Mouse (Mus musculus): ENCODE measurements around the gene Zbtb26. TPM values are rescaled to one million over a fixed set of nuclear protein-coding genes. Genes with fewer than 3 reads are reported as not detected.

Gene Zbtb26
- total and polyA plus RNA-seq, 3 experiments: 0.85 to 37.1 (median 25.7) TPM

- Histone ChIP-seq H3K27me3 (ENCODE audit: insufficient read depth, low read length) (no peaks in the 10 kb centered on the region), H3K4me3 (ENCODE audit: low read depth, low read length) (peak overlapping the region; percentile 96), H3K36me3 (replicated peaks) (peaks cover 31% of the 10 kb centered on the region), H3K9me3 (replicated peaks) (no peaks in the 10 kb centered on the region), H3K4me1 (ENCODE audit: insufficient read depth, low read depth, low read length) (peaks cover 31% of the 10 kb centered on the region)
- DNase-seq (ENCODE audit: low spot score) (peak; percentile 50), ATAC-seq (ENCODE audit: extremely low read depth, insufficient number of reproducible peaks, low FRiP score, poor library complexity, severe bottlenecking) (peak; percentile 81)
- no peak for TF ChIP-seq POLR2AphosphoS5 (IDR thresholded peaks at IDR 0.05; ENCODE audit: insufficient replicate concordance, low read depth, low read length)
- no peak for TF ChIP-seq TAL1 (conservative IDR thresholded peaks at IDR 0.05; ENCODE audit: low read depth, low read length)
- no peak for TF ChIP-seq GATA1 (IDR thresholded peaks at IDR 0.05; ENCODE audit: borderline replicate concordance, low read length)
- no peak for TF ChIP-seq CTCF (IDR thresholded peaks at IDR 0.05; ENCODE audit: low read depth, low read length)
- TF ChIP-seq GATA2 (IDR thresholded peaks at IDR 0.05; ENCODE audit: borderline replicate concordance, low read depth, low read length): no peak
These were observed 12.1 kb downstream of the Zbtb26 start for GRCm38 (mm10) chr2:37430593-37431464.

DNA sequence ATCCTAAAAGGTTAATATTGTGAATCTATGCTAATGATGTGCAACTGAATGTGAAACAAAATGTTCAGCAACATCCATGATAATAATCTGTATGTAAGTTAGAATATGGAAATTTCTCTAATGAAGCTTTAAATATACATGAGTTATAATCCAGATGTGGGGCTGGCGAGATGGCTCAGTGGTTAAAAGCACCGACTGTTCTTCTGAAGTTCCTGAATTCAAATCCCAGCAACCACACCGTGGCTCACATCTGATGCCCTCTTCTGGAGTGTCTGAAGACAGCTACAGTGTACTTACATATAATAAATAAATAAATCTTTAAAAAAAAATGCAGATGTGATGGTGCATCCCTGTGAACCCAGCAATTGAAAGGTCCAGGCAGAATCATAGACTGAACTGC, 19.3 kb downstream of the Zbtb26 start:
- TF ChIP-seq TAL1 (conservative IDR thresholded peaks at IDR 0.05; ENCODE audit: low read depth, low read length) (no peak), GATA2 (IDR thresholded peaks at IDR 0.05; ENCODE audit: borderline replicate concordance, low read depth, low read length) (no peak), GATA1 (IDR thresholded peaks at IDR 0.05; ENCODE audit: borderline replicate concordance, low read length) (no peak), CTCF (IDR thresholded peaks at IDR 0.05; ENCODE audit: low read depth, low read length) (no peak), POLR2AphosphoS5 (IDR thresholded peaks at IDR 0.05; ENCODE audit: insufficient replicate concordance, low read depth, low read length) (no peak)
- peaks cover 16% of the 10 kb centered on the region for H3K36me3 ChIP-seq (replicated peaks)
- DNase-seq (ENCODE audit: low spot score): no peak
- peaks cover 26% of the 10 kb centered on the region for H3K4me1 ChIP-seq (ENCODE audit: insufficient read depth, low read depth, low read length)
- H3K4me3 ChIP-seq (ENCODE audit: low read depth, low read length): no peak overlapping the region
- no peaks in the 10 kb centered on the region for H3K27me3 ChIP-seq (ENCODE audit: insufficient read depth, low read length)
- H3K9me3 ChIP-seq (replicated peaks): no peaks in the 10 kb centered on the region
- no peak for ATAC-seq (ENCODE audit: extremely low read depth, insufficient number of reproducible peaks, low FRiP score, poor library complexity, severe bottlenecking)

DNA sequence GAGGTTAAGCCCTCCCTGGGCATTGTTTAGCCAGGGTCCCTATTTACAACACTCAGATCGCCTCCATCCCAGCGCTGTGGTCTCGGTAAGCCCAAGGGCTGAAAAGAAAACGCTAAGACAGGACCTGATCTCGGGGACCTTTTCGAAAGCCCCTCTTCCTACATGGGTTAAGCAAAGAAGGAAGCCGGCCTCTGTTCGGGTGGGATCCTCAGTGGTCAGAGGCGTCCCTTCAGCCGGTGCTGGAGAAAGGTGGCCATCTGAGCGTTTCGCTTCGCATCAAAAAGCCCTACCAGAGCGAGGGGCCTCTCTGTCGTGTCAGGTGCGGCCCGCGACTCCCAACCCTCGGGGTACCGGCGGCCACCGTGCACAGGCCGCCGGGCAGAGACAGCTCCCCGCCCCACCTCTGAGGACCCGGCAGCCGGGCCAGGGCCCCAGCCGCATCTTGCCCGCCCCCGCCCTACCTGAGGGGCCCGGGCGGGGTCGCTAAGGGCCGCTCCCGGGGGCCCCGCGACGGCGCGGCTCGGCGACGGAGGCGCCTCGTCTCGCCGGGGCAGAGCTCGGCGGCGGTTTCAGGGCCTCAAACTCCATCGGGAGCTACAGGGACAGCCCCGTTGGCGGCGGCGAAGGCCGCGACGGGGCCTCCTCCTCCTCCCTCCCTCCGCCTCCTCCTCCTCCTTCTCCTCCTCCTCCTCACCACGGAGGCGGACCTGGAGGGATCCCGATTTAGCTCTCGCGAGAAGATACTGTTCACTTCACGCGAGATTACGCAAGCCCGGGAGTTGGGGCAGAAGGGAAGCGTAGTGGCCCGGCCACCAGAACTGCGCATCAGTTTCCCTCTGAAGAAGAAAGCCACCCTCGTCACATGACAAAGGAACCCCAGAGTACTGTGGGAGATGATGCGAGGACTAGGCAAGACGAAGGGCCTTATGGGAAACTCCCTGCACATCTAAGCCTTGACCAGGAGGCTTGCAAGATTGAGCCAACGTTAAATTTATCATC, 20.3 kb downstream of the Zbtb26 start, which contains the start of gene Rc3h2:
Gene Rc3h2 (minus strand): TSS at position 598 of the 999 bp plus-strand sequence.
- ATAC-seq (ENCODE audit: extremely low read depth, insufficient number of reproducible peaks, low FRiP score, poor library complexity, severe bottlenecking) (peak; percentile 84), DNase-seq (ENCODE audit: low spot score) (peak; percentile 74)
- H3K4me1 ChIP-seq (ENCODE audit: insufficient read depth, low read depth, low read length): peaks cover 23% of the 10 kb centered on the region
- no peaks in the 10 kb centered on the region for H3K9me3 ChIP-seq (replicated peaks)
- TF ChIP-seq CTCF (IDR thresholded peaks at IDR 0.05; ENCODE audit: low read depth, low read length) (no peak), GATA1 (IDR thresholded peaks at IDR 0.05; ENCODE audit: borderline replicate concordance, low read length) (no peak), POLR2AphosphoS5 (IDR thresholded peaks at IDR 0.05; ENCODE audit: insufficient replicate concordance, low read depth, low read length) (no peak), GATA2 (IDR thresholded peaks at IDR 0.05; ENCODE audit: borderline replicate concordance, low read depth, low read length) (no peak), TAL1 (conservative IDR thresholded peaks at IDR 0.05; ENCODE audit: low read depth, low read length) (no peak)
- no peaks in the 10 kb centered on the region for H3K27me3 ChIP-seq (ENCODE audit: insufficient read depth, low read length)
- H3K36me3 ChIP-seq (replicated peaks): peaks cover 8% of the 10 kb centered on the region
- H3K4me3 ChIP-seq (ENCODE audit: low read depth, low read length): peak within 1 kb of the TSS; percentile 81

DNA sequence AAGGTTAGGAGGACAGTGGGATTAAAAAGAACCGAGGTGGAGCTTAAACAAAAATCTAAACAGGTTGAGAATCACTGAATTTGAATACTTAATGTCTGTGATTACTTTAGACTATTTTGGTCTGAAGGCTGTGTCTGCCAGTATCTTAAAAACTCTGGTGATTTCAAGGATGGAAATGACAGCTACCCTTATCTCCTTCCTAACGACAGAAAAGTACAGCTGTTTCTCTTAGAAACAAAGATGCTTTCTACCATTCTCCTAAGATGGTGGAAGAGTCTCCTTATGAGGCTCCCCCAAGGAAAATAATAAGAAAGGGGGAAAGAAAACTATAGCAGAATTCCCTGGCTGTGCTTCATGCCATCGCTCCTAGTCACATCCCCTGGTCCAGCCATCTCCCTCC, 21.0 kb downstream of the Zbtb26 start:
- peaks cover 23% of the 10 kb centered on the region for H3K4me1 ChIP-seq (ENCODE audit: insufficient read depth, low read depth, low read length)
- H3K9me3 ChIP-seq (replicated peaks): no peaks in the 10 kb centered on the region
- H3K36me3 ChIP-seq (replicated peaks): peaks cover 8% of the 10 kb centered on the region
- no peaks in the 10 kb centered on the region for H3K27me3 ChIP-seq (ENCODE audit: insufficient read depth, low read length)
- TF ChIP-seq CTCF (IDR thresholded peaks at IDR 0.05; ENCODE audit: low read depth, low read length) (no peak), GATA2 (IDR thresholded peaks at IDR 0.05; ENCODE audit: borderline replicate concordance, low read depth, low read length) (no peak), GATA1 (IDR thresholded peaks at IDR 0.05; ENCODE audit: borderline replicate concordance, low read length) (no peak), TAL1 (conservative IDR thresholded peaks at IDR 0.05; ENCODE audit: low read depth, low read length) (no peak), POLR2AphosphoS5 (IDR thresholded peaks at IDR 0.05; ENCODE audit: insufficient replicate concordance, low read depth, low read length) (no peak)
- DNase-seq (ENCODE audit: low spot score) (no peak), ATAC-seq (ENCODE audit: extremely low read depth, insufficient number of reproducible peaks, low FRiP score, poor library complexity, severe bottlenecking) (no peak)
- peak overlapping the region; percentile 81 for H3K4me3 ChIP-seq (ENCODE audit: low read depth, low read length)

GRCm38 (mm10) chr2:37395539-37395938, 47.4 kb downstream of the Zbtb26 start:
- Histone ChIP-seq H3K4me3 (ENCODE audit: low read depth, low read length) (no peak overlapping the region), H3K36me3 (replicated peaks) (peaks cover 55% of the 10 kb centered on the region), H3K9me3 (replicated peaks) (no peaks in the 10 kb centered on the region), H3K27me3 (ENCODE audit: insufficient read depth, low read length) (no peaks in the 10 kb centered on the region), H3K4me1 (ENCODE audit: insufficient read depth, low read depth, low read length) (no peaks in the 10 kb centered on the region)
- DNase-seq (ENCODE audit: low spot score) (no peak), ATAC-seq (ENCODE audit: extremely low read depth, insufficient number of reproducible peaks, low FRiP score, poor library complexity, severe bottlenecking) (no peak)
- TF ChIP-seq GATA2 (IDR thresholded peaks at IDR 0.05; ENCODE audit: borderline replicate concordance, low read depth, low read length) (no peak), CTCF (IDR thresholded peaks at IDR 0.05; ENCODE audit: low read depth, low read length) (no peak), POLR2AphosphoS5 (IDR thresholded peaks at IDR 0.05; ENCODE audit: insufficient replicate concordance, low read depth, low read length) (no peak), GATA1 (IDR thresholded peaks at IDR 0.05; ENCODE audit: borderline replicate concordance, low read length) (no peak), TAL1 (conservative IDR thresholded peaks at IDR 0.05; ENCODE audit: low read depth, low read length) (no peak)
